Mouse (Mus musculus): ENCODE results near the gene Fgf4. TPM values are rescaled to one million over a fixed set of nuclear protein-coding genes. Genes with fewer than 3 reads are reported as not detected.

Gene Fgf4
- not detected in 2 replicates for polyA plus RNA-seq (2014; fragmentation: Nextera tagmentation; extraction: Ambion mirVana)

DNA sequence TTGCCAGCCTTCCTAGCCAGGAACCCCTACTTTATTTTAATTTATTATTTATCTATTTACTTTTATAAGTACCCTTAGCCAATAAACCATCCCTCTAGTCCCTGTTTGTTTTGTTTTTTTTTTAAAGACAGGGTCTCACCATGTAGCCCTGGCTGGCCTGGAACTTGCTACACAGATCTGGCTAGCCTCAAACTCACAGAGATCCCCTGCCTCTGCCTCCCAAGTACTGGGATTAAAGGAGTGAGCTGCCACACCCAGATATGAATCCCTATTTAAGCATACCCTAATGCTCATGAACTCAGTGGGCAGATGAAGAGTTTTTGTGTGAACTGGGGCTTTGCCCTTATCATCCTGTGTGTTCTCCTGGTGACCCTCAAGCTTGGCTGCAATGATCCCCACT is at the start of gene Fgf4:
Gene Fgf4 (plus strand): TSS at position 301 of the 400 bp plus-strand sequence.
- no peak for ATAC-seq (ENCODE audit: insufficient read depth)
- Histone ChIP-seq H3K9me3 (ENCODE audit: low read depth, low read length) (no peaks in the 10 kb centered on the region), H3K4me3 (ENCODE audit: low read depth, low read length) (no peak within 1 kb of the TSS), H3K9ac (no peak within 1 kb of the TSS), H3K36me3 (ENCODE audit: insufficient read depth) (no peaks in the 10 kb centered on the region), H3K4me2 (no peak within 1 kb of the TSS), H3K4me1 (ENCODE audit: insufficient read depth) (no peaks in the 10 kb centered on the region), H3K27ac (ENCODE audit: low read depth) (no peak within 1 kb of the TSS), H3K27me3 (ENCODE audit: insufficient read depth, low read length) (peaks cover 6% of the 10 kb centered on the region; the same call in 1 of the 2 replicates)
- no peak for DNase-seq
- TF ChIP-seq CTCF (IDR thresholded peaks at IDR 0.05; ENCODE audit: low read depth), result no peak

DNA sequence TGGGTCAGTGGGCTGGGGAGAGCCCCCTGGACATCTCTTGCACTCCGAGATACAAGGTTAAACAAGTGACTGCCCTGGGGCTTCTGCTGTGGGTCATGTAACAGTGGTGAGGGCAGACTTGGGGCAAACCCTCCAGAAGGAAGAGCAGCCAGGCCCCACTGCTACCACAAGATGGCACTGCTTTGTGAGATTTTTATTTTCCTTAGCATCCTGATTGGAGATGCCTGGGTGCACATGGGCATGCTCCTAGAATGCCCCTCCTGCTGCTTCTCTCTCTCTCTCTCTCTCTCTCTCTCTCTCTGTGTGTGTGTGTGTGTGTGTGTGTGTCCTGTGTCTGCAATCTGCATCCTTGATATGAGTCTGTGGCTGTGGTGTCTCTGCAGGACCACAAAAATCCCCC is 48.7 kb upstream of the Fgf4 start:
- no peak overlapping the region for H3K4me2 ChIP-seq
- no peaks in the 10 kb centered on the region for H3K36me3 ChIP-seq (ENCODE audit: insufficient read depth)
- peak; percentile 75 for TF ChIP-seq CTCF (IDR thresholded peaks at IDR 0.05; ENCODE audit: low read depth)
- no peak for ATAC-seq (ENCODE audit: insufficient read depth)
- no peaks in the 10 kb centered on the region for H3K9me3 ChIP-seq (ENCODE audit: low read depth, low read length)
- WGBS, result 33% methylated on average over 1 of the region's 1 CpGs
- H3K27ac ChIP-seq (ENCODE audit: low read depth), result no peak overlapping the region
- DNase-seq, result peak; percentile 81
- no peak overlapping the region for H3K4me3 ChIP-seq (ENCODE audit: low read depth, low read length)
- H3K9ac ChIP-seq, result no peak overlapping the region
- no peaks in the 10 kb centered on the region for H3K4me1 ChIP-seq (ENCODE audit: insufficient read depth)
- H3K27me3 ChIP-seq (ENCODE audit: insufficient read depth, low read length), result no peaks in the 10 kb centered on the region

DNA sequence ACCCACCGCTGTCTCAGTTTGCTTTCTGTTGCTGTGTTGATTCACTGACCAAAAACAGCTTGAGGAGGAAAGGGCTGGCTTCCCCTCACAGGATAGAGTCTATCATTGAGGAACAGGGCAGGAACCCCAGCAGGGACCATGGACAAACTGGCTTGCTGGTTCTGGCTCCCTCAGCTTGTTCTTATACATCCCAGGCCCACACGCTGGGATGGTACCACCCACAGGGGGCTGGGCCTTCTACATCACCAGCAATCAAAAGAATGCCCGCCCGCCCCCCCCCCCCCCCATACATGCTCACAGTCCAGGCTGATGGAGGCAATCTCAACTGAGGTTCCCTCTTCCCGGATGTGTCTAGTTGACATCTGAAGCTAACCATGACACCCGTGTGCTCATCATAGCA is 40.1 kb upstream of the Fgf4 start:
- ATAC-seq (ENCODE audit: insufficient read depth) (no peak), DNase-seq (no peak)
- no peak overlapping the region for H3K4me2 ChIP-seq
- H3K36me3 ChIP-seq (ENCODE audit: insufficient read depth), result no peaks in the 10 kb centered on the region
- TF ChIP-seq CTCF (IDR thresholded peaks at IDR 0.05; ENCODE audit: low read depth), result no peak
- H3K27me3 ChIP-seq (ENCODE audit: insufficient read depth, low read length), result no peaks in the 10 kb centered on the region
- no peaks in the 10 kb centered on the region for H3K9me3 ChIP-seq (ENCODE audit: low read depth, low read length)
- H3K9ac ChIP-seq, result no peak overlapping the region
- WGBS, result 62% methylated on average over 6 of the region's 6 CpGs
- no peak overlapping the region for H3K4me3 ChIP-seq (ENCODE audit: low read depth, low read length)
- no peaks in the 10 kb centered on the region for H3K4me1 ChIP-seq (ENCODE audit: insufficient read depth)
- no peak overlapping the region for H3K27ac ChIP-seq (ENCODE audit: low read depth)

GRCm38 (mm10) chr7:144807976-144808577 is 39.1 kb upstream of the Fgf4 start:
- 53% methylated on average over 4 of the region's 4 CpGs for WGBS
- no peaks in the 10 kb centered on the region for H3K9me3 ChIP-seq (ENCODE audit: low read depth, low read length)
- H3K27me3 ChIP-seq (ENCODE audit: insufficient read depth, low read length), result no peaks in the 10 kb centered on the region
- H3K27ac ChIP-seq (ENCODE audit: low read depth), result no peak overlapping the region
- no peaks in the 10 kb centered on the region for H3K36me3 ChIP-seq (ENCODE audit: insufficient read depth)
- no peak for TF ChIP-seq CTCF (IDR thresholded peaks at IDR 0.05; ENCODE audit: low read depth)
- DNase-seq, result no peak
- no peaks in the 10 kb centered on the region for H3K4me1 ChIP-seq (ENCODE audit: insufficient read depth)
- ATAC-seq (ENCODE audit: insufficient read depth), result no peak
- H3K4me3 ChIP-seq (ENCODE audit: low read depth, low read length), result no peak overlapping the region
- no peak overlapping the region for H3K9ac ChIP-seq
- H3K4me2 ChIP-seq, result no peak overlapping the region

DNA sequence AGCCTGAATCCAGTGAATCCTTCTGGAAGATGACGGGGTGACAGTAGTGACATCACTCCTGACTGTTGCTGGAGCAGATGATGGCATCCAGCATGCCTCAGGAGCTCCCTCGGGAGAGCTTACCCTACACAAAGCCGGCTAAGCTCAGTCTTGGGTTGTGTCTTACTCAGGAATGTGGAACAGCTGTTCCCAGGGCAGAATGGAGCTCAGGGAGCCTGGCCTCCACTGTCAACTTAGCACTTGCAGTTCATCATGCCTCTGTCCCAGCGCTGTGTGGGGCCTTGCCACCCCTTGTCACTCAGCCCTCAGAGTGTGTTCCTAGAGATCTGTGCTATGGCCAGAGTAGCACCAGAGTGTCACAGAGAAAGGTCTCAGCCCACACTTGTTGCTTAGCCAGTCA is 35.6 kb upstream of the Fgf4 start:
- ATAC-seq (ENCODE audit: insufficient read depth), result peak; percentile 93
- WGBS, result 20% methylated on average over 4 of the region's 4 CpGs

DNA sequence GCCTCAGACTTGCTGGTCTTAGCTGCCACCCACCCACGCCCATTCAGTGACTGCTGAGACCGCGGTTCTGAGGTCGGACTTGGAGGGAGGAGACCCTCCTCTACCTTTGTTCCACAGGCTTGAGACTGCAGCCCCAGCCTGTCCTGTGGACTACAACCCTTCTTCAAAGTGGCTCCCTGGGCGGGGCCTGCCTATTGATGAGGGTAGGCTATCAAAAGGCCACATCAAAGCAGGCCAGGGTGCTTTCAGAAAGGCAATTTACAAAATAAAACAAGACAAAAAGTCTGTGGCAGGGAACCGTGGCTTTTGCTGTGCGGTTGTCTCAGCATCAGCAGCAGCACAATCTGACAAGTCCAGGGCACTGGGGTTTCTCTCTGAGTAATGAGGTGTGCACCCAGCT is 25.3 kb upstream of the Fgf4 start:
- H3K36me3 ChIP-seq (ENCODE audit: insufficient read depth), result no peaks in the 10 kb centered on the region
- H3K9me3 ChIP-seq (ENCODE audit: low read depth, low read length), result no peaks in the 10 kb centered on the region; the same call in 1 of the 2 replicates
- no peak overlapping the region for H3K4me3 ChIP-seq (ENCODE audit: low read depth, low read length)
- no peak overlapping the region for H3K27ac ChIP-seq (ENCODE audit: low read depth)
- no peak for TF ChIP-seq CTCF (IDR thresholded peaks at IDR 0.05; ENCODE audit: low read depth)
- no peak for ATAC-seq (ENCODE audit: insufficient read depth)
- H3K4me1 ChIP-seq (ENCODE audit: insufficient read depth), result no peaks in the 10 kb centered on the region
- H3K9ac ChIP-seq, result no peak overlapping the region
- DNase-seq, result no peak
- no peak overlapping the region for H3K4me2 ChIP-seq
- 57% methylated on average over 7 of the region's 7 CpGs for WGBS
- no peaks in the 10 kb centered on the region; the same call in 1 of the 2 replicates for H3K27me3 ChIP-seq (ENCODE audit: insufficient read depth, low read length)

More for the DNA sequence above, 35.6 kb upstream of the Fgf4 start:
- Histone ChIP-seq H3K9ac (no peak overlapping the region), H3K27me3 (ENCODE audit: insufficient read depth, low read length) (no peaks in the 10 kb centered on the region), H3K27ac (ENCODE audit: low read depth) (no peak overlapping the region), H3K4me3 (ENCODE audit: low read depth, low read length) (no peak overlapping the region), H3K9me3 (ENCODE audit: low read depth, low read length) (no peaks in the 10 kb centered on the region), H3K36me3 (ENCODE audit: insufficient read depth) (no peaks in the 10 kb centered on the region), H3K4me1 (ENCODE audit: insufficient read depth) (no peaks in the 10 kb centered on the region), H3K4me2 (no peak overlapping the region)
- no peak for TF ChIP-seq CTCF (IDR thresholded peaks at IDR 0.05; ENCODE audit: low read depth)
- peak; percentile 71 for DNase-seq

GRCm38 (mm10) chr7:144823988-144824387 is 23.2 kb upstream of the Fgf4 start:
- H3K4me1 ChIP-seq (ENCODE audit: insufficient read depth), result no peaks in the 10 kb centered on the region
- WGBS, result 81% methylated on average over 2 of the region's 2 CpGs
- H3K9me3 ChIP-seq (ENCODE audit: low read depth, low read length), result no peaks in the 10 kb centered on the region
- no peak for DNase-seq
- H3K27ac ChIP-seq (ENCODE audit: low read depth), result no peak overlapping the region
- ATAC-seq (ENCODE audit: insufficient read depth), result no peak
- TF ChIP-seq CTCF (IDR thresholded peaks at IDR 0.05; ENCODE audit: low read depth), result no peak
- no peak overlapping the region for H3K4me3 ChIP-seq (ENCODE audit: low read depth, low read length)
- H3K36me3 ChIP-seq (ENCODE audit: insufficient read depth), result no peaks in the 10 kb centered on the region
- H3K9ac ChIP-seq, result no peak overlapping the region
- peaks cover 3% of the 10 kb centered on the region for H3K27me3 ChIP-seq (ENCODE audit: insufficient read depth, low read length)
- H3K4me2 ChIP-seq, result no peak overlapping the region
